Mouse (Mus musculus) mouse embryonic stem cell (cell line): Measurements from ENCODE around the gene Sema5a.
"Not testable (repeated sequence)": the region's sequence is repeated elsewhere in the genome, so short reads cannot be mapped to it uniquely, and the experiment has no call there.

Experiments
- in situ Hi-C, 2 experiments: fragments of 300-500 bp; cut with MboI; formaldehyde crosslinking; loops; 1 replicate in 1 of 2; 3 replicates in 1 of 2; pipeline ENCODE4 v1.14.3; 2019 to 2020; ENCODE audit warnings: low sequenced_read_pairs in 2 of 2, low pct_unique_long_range_greater_than_20kb in 1 of 2, mixed read lengths in 1 of 2; ENCODE audit not compliant: unreplicated experiment in 1 of 2

The Sema5a gene

GRCm38 (mm10) chr15:32244344-32244955 lies at the start of gene Sema5a:
TSS of gene Sema5a (plus strand) at chr15:32244810.
- in situ Hi-C loops = loop anchor here in 1 of 2 experiments (10.0 kb wide), 1 partner anchor 190 kb away; no protein-coding TSS in a partner anchor

- in situ Hi-C loops = no loop called here
Measured at GRCm38 (mm10) chr15:32198076-32198475, 46.5 kb upstream of the Sema5a start.

DNA sequence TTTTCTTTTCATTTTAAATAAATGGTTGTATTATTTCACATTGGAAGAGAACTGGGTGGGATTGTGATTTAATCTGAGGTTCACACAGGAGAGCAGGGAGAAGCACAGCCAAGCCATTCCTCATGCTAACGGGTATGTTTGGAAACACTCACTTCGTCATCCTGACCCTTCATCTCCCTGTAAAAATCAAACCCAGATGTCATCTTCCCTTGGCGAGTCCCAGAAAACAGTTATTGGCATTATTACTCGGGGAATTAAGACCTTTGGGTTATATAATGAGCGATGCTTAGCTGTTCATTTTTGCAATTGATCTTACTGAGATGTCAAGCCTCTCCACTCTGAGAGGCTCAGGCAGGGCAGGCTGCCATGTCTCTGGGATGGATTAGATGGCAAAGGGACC lies 46.0 kb upstream of the Sema5a start:
- in situ Hi-C loops = no loop called here

GRCm38 (mm10) chr15:32203242-32203641 lies 41.4 kb upstream of the Sema5a start:
- in situ Hi-C loops = no loop called here

DNA sequence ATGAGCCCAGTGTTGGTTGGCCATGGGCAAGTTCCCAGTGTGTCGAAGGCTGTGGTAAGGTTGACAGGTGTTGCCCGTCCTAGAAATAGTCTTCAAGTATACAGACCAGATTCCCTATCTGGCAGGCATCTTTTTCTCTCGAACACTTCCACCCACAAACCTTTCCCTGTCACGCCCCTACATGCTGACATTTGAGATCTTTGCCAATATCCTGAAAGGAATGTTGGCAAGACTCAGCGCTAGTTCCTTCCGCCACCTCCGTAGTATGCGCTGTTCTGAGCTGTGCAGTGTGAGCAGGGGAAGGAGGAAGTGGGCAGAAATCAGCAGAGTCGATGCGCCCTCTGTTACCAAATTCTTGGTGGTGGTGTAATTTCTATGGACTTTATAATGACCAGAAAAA lies 39.7 kb upstream of the Sema5a start:
- in situ Hi-C loops = no loop called here

- in situ Hi-C loops = not testable (repeated sequence)
Measured at GRCm38 (mm10) chr15:32214687-32215086, 29.9 kb upstream of the Sema5a start.

GRCm38 (mm10) chr15:32223028-32223427 lies 21.6 kb upstream of the Sema5a start:
- in situ Hi-C loops = no loop called here

DNA sequence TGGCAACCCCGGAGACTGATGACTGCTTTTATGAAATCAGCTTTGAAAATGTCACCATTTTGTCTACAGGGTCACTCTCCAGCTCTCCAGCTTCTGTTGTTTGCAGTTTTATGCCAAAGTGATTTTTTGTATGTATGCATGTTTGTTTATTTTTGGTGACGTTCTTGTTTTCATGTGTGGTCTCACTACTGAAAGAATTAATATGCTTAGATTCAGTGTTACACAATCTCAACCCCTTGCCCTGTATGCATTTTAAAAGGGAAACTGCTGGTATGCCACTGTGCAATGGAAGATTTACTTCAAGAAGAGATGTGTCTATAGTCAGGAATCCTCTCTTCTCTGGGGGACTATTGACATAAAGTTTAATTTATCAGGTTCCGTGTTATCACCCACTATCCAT lies 19.2 kb upstream of the Sema5a start:
- in situ Hi-C loops = no loop called here

DNA sequence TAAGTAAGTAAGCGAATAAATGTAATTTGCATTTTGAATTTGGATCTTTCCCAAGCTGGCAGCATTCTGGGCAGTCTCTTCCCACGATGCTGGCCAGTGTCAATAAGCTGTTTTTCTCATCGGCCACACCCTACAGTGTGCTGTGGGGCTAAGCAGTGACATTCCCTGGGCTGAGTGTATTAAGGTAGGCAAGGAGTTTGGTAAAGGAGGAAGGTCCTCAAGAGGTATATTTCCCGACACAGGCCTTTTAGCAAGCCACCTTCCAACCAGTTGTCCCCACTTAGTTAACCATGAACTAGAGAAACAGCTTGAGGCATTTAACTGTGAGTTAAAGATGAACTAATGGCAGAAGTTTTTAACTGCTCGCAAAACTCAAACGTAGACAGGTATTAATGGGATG lies 18.2 kb upstream of the Sema5a start:
- in situ Hi-C loops = no loop called here

DNA sequence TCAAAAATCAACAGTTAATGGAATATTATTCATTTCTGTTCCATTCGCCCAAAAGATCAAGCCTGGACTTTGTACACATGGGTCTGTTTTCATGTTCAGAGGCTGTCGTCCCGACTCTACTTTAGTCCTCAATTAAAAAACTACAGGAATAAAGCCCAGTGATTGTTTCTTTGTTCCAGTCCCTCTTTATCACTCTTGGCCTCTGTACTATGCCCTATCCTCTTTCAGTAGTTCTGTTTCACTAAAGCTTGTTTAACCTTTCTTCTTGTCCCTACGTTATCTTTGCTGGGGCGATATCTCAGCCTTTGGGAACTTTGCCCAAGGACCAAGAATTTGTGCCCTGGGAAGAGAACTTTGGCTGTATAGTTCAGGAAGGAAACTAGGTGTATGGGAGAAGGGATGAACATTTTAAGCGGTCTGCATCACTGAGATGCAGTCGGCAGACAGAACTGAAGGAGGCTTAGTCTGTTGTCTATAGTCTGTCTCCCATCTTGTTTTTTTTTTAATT lies 17.7 kb upstream of the Sema5a start:
- in situ Hi-C loops = no loop called here

DNA sequence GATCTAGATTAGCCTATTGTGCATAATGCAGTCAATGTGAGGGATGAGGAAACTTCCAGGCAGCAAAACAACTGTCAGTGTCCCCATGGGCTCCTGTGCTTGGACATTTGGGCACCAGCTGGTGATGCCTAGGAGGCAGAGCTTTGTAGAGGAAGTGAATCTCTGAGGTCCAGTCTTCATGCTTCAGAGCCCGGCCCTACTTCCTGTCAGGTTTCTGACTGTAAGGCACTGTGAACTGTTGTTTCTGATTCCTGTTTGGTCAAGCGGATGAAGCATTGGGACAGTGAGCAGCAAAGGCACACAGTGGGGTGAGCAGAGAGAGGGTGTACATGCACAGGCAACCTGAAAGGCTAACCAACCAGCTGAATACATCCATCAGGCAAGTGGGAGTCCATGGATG lies 14.5 kb upstream of the Sema5a start:
- in situ Hi-C loops = no loop called here

DNA sequence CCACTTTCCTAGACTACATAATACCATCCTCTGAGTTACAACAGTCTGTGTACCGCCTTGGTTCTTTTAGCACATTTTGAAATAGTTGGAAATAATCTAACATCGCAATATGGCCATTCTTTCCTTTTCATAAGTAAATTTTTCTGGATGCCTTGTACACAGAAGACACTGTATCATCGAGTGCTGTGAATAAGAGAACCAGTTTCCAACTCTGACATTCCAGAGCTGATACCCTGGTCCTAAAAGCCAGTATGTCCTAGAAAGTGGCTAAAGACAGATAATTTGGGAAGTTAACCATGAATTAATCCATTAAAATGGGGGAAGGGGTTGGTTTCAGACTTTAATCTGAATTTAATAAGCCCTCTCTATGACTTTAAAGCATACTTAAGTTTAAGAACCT lies 12.4 kb upstream of the Sema5a start:
- in situ Hi-C loops = no loop called here

DNA sequence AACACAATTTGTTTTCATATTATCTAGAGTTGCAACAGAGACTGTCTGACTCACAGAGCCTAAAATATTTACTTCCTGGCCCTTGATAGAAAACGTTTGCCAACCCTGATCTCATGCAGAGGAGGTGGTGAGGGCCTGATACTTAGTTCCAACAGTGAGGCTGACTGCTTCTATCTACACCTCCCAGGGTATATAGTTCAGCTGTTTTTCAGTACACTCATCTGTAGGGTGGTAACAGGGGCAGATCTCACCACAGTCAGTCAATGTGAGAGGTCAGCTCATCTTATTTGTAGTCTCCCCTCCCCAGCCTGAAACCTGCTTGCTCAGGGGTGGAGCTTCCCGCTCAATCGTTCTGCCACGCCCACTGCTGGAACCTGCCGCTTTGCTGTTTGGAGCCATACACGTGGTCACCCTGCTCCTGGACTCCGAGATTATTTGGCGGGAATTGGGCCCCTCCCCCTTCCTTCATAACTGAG lies 11.9 kb upstream of the Sema5a start:
- in situ Hi-C loops = not testable (repeated sequence)

DNA sequence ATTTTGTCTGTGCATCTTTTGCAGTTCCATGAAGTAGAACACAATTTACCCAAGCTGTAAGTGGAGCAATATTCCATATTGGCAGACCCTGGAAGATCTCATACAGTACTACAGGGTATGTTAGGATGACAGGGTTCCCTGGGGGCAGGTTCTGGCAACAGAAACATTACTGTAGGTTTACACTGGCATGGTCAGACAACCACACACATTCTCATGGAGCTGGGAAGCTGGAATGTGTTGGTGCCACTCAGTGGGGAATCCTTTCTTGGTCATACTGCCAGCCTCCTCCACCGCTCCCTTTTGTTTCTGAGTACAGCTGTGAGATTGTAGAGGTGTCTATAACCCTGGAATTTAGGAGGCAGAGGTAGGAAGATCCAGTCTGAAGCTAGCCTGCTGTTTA lies 11.2 kb upstream of the Sema5a start:
- in situ Hi-C loops = no loop called here

DNA sequence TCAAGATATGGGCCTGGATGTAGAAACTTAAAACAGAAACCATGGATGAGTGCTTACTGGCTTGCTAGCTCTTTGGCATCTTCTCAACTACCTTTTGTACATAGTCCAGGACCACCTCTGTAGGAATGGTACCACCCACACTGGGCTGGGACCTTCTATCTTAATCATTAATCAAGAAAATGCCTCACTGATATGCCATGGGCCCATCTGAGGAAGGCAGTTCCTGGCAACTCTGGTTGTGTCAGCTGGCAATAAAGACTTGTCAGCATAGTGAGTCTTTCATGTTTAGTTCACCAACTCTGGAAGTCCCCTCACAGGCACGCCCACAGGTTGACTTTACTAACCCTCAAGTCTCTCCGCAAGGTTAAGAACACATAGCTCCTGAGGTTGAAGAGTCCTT lies 5.5 kb upstream of the Sema5a start:
- in situ Hi-C loops = no loop called here

- in situ Hi-C loops = loop anchor here in 1 of 2 experiments (10.0 kb wide), 1 partner anchor 195 kb away; no protein-coding TSS in a partner anchor
Measured at GRCm38 (mm10) chr15:32240159-32240558, 4.5 kb upstream of the Sema5a start.

DNA sequence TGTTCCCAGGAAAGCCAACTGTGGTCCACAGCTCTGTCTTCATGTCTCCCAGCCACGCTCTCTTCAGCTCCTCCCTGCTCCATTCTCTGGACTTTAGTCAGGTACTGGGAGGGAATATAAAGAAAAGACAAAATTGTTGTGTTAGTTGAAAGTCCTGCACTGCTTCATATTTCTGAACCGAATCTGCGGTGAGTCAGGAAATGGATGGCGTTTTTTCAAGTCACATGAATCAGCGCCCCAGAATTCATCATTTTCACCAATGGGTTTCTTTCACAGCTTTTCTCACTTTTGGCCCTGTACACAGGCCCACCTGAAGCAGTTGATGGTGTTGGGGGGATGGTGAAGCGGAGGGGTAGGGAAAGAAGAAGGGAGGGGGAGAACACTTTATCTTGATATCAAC lies 2.9 kb upstream of the Sema5a start:
- in situ Hi-C loops = loop anchor here in 1 of 2 experiments (10.0 kb wide), 1 partner anchor 193 kb away; no protein-coding TSS in a partner anchor

GRCm38 (mm10) chr15:32243096-32243785 lies 1.4 kb upstream of the Sema5a start:
- in situ Hi-C loops = loop anchor here in 1 of 2 experiments (10.0 kb wide), 1 partner anchor 192 kb away; no protein-coding TSS in a partner anchor

- in situ Hi-C loops = loop anchor here in 1 of 2 experiments (10.0 kb wide), 1 partner anchor 191 kb away; no protein-coding TSS in a partner anchor
Measured at GRCm38 (mm10) chr15:32243824-32244223, 786 bp upstream of the Sema5a start.
